Mouse (Mus musculus) lung, adult 2 months (tissue): ENCODE results near the gene Ctdsp2. TPM values are rescaled to one million over a fixed set of nuclear protein-coding genes. Genes with fewer than 3 reads are reported as not detected.

Experiments
- DNase-seq: peaks from one replicate; pipeline ENCODE4 v3.0.0; 2022
- H3K4me1 ChIP-seq: fragments of 200-500 bp; 2 replicates; pipeline ENCODE4 v1.6.1; 2011; ENCODE audit warnings: low read length; ENCODE audit not compliant: control insufficient read depth, insufficient read depth
- H3K4me3 ChIP-seq: fragments of 200-500 bp; replicated peaks from 2 replicates; pipeline ENCODE3; 2011; ENCODE audit warnings: low read depth, mild to moderate bottlenecking, control low read depth, low read length; ENCODE audit errors: extremely low read depth
- CTCF ChIP-seq: fragments of 200-500 bp; IDR thresholded peaks from 2 replicates; pipeline ENCODE4 v1.5.1; 2011; ENCODE audit warnings: mild to moderate bottlenecking, low read length, control low read depth; ENCODE audit not compliant: insufficient read depth
- POLR2A ChIP-seq: fragments of 200-500 bp; IDR thresholded peaks from 2 replicates; pipeline ENCODE4 v1.6.1; 2011; ENCODE audit warnings: low read depth, mild to moderate bottlenecking, control low read depth, low read length, borderline replicate concordance; ENCODE audit errors: extremely low read depth
- whole genome bisulfite sequencing: fragments of 180-500 bp; shearing (Covaris S2); methylation state at CpG from one replicate; pipeline ENCODE4 v1.1.7; 2018; 5-methylcytosine and 5-hydroxymethylcytosine counted together
- polyA plus RNA-seq: library from polyadenylated mRNA; depleted of rRNA; stranded (reverse); fragments of >200 nt; gene quantifications from 2 replicates; pipeline ENCODE4 v1.2.3, GENCODE M21; 2012

Ctdsp2 gene
- polyA plus RNA-seq, 1 experiment = 227 TPM

DNA sequence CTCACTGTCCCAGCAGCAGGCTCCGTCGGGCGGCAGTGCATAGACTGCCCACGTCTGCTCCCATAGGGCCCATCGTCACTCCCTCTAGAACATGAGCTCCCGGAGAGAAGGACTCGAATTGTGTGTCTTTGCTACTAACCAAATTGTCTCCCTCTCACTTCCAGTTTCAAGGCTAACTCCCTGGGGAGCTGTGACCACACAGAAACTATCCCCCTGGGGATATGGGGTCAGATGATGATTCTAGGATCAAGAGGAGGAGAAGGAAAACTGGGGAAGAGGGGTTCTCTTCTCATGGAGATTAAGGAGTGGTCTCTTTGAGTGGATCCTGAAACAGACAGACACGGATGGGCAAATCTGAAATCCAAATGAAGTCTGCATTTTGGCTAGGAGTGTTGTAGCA, 18.0 kb upstream of the Ctdsp2 start:
- DNase-seq = no peak
- TF ChIP-seq POLR2A = no peak
- no peak for TF ChIP-seq CTCF
- 79% methylated on average over 8 of the region's 8 CpGs for WGBS
- peaks cover 9% of the 10 kb centered on the region; the same call in 1 of the 2 replicates for H3K4me1 ChIP-seq
- no peak overlapping the region for H3K4me3 ChIP-seq

DNA sequence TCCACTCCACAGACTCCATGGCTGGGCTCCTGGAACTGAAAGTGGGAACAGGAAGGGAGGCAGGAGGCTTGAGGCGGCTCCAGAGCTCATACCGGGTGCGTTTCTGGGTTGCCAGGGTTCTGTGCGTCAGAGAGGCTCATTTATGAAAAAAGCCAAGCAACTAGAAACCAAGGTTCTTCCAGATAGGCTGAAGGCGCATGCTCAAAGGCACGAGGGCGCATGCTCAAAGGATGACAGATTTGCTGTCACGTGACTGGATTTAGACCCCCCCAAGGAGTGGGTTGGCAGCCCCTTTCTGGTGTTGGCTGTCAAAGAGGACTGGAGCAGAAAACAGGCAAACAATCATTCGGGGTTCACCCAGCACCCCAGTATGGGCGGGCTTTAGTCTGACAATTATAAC, 16.8 kb upstream of the Ctdsp2 start:
- WGBS = 62% methylated on average over 10 of the region's 10 CpGs
- Histone ChIP-seq H3K4me3 (no peak overlapping the region), H3K4me1 (peaks cover 9% of the 10 kb centered on the region; the same call in 1 of the 2 replicates)
- DNase-seq = peak; percentile 49
- no peak for TF ChIP-seq POLR2A
- no peak for TF ChIP-seq CTCF

DNA sequence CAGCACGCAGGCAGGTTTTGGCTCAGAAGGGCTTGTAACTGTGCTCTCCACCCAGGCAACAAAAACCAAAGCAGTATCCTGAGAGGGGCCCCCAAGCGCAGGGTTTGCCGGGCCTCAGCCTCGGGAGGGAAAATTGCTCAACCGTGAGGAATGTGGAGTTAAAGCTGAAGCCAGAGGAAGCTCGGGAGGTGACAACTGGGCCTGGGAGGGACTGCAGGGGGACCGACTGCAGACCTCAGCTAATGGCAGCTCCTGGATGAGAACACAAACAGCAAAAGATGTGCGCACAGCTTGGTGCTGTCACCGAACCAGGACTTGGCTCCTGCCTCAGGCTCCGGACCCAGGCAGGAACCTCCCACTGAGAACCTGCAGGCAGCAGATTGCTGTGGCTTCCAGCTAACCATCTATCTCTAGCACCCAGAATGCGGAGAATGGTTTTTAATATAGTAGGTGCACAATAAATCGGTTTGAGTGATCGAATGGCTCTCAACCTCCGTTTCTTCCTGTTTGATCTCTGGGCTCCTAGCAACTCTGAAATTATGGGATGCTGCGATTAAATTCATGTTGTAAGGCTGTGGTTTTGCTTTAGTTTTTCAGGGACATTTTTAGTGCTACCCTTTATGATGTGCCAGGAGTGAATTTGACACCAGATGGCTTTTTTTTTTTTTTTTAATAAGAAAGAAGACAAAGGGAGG, 16.1 kb upstream of the Ctdsp2 start:
- 36% methylated on average over 15 of the region's 15 CpGs for WGBS
- no peak for TF ChIP-seq POLR2A
- no peak for TF ChIP-seq CTCF
- Histone ChIP-seq H3K4me1 (peaks cover 7% of the 10 kb centered on the region; the same call in 1 of the 2 replicates), H3K4me3 (no peak overlapping the region)
- DNase-seq = peak; percentile 41

DNA sequence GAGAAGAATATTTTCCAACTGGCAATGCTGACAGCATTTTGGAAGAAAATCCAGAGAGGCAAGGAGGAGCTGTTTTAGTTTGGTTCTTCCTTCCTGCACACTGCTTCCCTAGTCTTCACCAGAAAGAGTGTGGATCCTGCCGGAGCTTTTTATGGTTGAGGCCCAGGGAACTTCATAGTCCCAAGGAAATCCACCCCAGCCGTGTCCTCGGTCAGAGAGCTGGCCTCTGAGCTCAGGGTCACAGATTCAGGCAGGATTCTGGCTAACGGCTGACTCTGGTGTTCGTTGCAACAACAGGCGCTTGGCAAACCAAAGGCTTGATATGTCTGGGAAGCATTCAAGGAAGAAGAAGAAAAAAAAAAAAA, 15.6 kb upstream of the Ctdsp2 start:
- 40% methylated on average over 6 of the region's 6 CpGs for WGBS
- H3K4me3 ChIP-seq = no peak overlapping the region
- peaks cover 3% of the 10 kb centered on the region; the same call in 1 of the 2 replicates for H3K4me1 ChIP-seq
- DNase-seq = no peak
- no peak for TF ChIP-seq POLR2A
- TF ChIP-seq CTCF = no peak

DNA sequence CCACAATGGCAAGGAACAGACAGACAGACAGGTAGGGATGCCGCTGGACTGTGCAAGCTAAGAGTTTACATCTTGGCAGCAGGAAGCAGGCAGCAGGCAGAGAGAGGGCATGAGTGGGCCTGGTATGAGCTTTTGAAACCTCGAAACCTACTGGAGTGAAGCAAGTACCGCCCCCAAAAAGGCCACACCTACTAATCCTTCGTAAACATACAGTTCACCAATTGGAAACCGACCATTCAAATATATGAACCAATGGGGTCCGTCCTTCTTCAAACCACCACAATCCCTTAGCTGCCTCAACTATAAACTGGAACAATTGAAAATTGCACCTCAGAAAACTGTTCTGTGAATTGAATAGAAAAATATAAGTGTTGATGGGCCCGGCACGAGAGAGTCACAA, 14.7 kb upstream of the Ctdsp2 start:
- TF ChIP-seq CTCF = no peak
- TF ChIP-seq POLR2A = no peak
- 80% methylated on average over 8 of the region's 8 CpGs for WGBS
- H3K4me3 ChIP-seq = no peak overlapping the region
- no peak for DNase-seq
- peaks cover 2% of the 10 kb centered on the region; the same call in 1 of the 2 replicates for H3K4me1 ChIP-seq

DNA sequence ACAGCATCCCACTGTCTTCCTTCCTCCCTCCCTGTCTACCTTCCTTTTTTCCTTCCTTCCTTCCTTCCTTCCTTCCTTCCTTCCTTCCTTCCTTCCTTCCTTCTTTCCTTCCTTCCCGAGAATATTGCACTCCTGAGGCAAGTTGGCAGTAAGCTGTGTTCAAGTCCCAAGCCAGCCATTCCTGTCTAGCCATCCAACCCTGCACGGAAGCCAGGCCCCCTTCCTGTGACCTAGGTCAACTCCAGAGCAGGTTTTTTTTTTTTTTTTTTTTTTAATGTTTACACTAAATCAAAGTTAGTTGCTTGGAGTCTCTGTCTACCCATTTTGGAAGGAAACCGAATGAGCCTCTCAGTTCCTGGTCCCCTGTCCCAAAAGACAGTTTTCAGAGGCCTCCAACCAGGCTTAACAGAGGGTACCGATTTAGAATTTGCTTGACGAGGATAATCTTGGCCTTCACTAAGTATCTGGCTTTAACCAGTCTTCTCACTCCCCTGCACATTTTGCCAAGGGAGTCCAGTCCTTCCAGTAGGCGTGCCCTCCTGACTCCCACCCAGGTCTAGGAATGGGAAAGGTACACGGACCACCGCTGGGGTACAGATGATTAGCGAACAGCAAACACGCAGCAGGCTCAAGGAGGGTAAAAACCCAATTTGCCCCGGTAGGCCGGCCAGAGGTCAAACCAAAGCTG, 7.0 kb upstream of the Ctdsp2 start:
- Histone ChIP-seq H3K4me3 (no peak overlapping the region), H3K4me1 (peaks cover 11% of the 10 kb centered on the region)
- TF ChIP-seq CTCF (no peak), POLR2A (no peak)
- 26% methylated on average over 12 of the region's 12 CpGs for WGBS
- no peak for DNase-seq

DNA sequence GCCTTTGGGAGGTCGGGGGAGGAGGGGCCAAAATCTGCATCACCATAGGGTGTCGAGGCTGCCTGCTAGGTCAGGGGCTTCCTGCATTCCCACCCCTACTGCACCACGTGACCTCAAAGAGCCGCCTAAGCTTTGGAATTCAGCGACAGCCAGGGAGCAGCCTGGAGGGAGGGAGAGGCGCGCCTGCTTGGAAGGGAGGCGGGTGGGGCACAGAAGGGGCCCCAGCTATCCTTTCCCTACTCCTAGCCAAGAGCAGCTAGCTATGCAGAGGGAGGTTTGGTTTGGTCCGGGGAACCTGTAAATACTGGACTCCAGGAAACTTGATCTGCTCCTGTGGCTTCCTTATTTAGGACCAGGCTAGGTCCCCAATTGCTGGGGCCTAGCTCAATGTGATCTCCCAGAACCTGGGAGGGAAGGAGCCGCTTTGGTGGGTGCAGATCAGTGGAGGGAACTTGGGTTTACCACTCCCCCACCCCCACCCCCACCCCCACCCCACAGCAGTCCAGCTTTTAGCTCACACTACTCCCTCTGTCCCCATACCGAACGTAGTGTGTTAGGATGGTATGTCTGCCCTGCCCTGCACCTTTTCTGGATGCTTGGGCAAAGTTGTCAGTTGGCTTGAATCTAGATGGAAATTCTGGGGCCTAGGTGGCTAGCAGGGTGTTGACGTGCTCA, 6.3 kb upstream of the Ctdsp2 start:
- Histone ChIP-seq H3K4me1 (peaks cover 11% of the 10 kb centered on the region), H3K4me3 (no peak overlapping the region)
- no peak for TF ChIP-seq POLR2A
- no peak for TF ChIP-seq CTCF
- 33% methylated on average over 13 of the region's 13 CpGs for WGBS
- DNase-seq = peak; percentile 61

DNA sequence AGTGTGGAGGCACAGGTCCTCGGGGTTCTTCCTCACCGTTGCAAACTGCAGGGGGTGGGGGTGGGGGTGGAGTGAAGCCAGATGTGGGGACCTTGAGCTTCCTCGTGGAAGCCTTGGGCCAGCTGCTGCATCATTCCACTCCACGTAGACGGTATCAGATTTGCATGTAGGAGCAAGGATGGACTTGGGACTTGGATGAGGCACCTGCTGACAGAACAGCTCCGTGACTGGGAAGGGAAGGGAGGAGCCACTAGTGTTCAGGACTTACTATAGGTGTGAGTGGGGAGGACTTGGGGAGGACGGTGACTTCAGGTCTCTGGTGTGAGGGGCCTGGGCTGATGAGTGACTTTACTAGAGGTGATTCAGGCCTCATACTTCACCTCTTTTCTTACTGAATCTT, 5.5 kb upstream of the Ctdsp2 start:
- no peak overlapping the region for H3K4me3 ChIP-seq
- no peak for DNase-seq
- 50% methylated on average over 7 of the region's 7 CpGs for WGBS

DNA sequence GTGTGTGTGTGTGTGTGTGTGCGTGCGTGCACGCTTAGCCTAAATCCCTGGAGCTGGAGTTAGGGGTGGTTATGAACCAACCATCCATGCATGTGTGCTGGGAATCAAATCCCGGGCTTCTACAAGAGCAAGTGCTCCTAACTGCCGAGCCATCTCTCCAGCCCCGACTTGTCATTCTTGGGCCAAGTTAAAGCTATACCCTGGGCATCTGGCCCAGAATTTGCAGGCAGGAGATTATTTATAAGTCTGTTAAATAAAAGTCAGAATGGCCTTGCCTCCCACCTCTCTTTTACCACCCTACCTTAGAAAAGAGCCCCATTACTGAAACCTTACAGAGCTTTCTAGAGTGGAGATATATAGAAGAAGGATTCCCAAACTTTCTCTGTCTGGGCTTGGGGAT, 2.8 kb upstream of the Ctdsp2 start:
- DNase-seq = no peak
- peaks cover 14% of the 10 kb centered on the region for H3K4me1 ChIP-seq
- no peak for TF ChIP-seq CTCF
- no peak for TF ChIP-seq POLR2A
- 76% methylated on average over 6 of the region's 6 CpGs for WGBS
- H3K4me3 ChIP-seq = no peak overlapping the region

More for the DNA sequence above, 5.5 kb upstream of the Ctdsp2 start:
- TF ChIP-seq CTCF (no peak), POLR2A (no peak)
- peaks cover 13% of the 10 kb centered on the region for H3K4me1 ChIP-seq
